Mouse (Mus musculus): Measurements from ENCODE around the gene Lrig3.
A peak's percentile ranks its signal among the peaks of the same experiment; 100 is the strongest.

The Lrig3 gene

GRCm38 (mm10) chr10:125965968-125966480 is at the start of gene Lrig3:
TSS of gene Lrig3 (plus strand) at chr10:125966168.
- peak; percentile 45 to 52 for DNase-seq (ENCODE audit: low spot score in 2 of 2)

- no peak for DNase-seq (ENCODE audit: low spot score in 2 of 2)
Measured at GRCm38 (mm10) chr10:125916781-125917180, 49.2 kb upstream of the Lrig3 start.

DNA sequence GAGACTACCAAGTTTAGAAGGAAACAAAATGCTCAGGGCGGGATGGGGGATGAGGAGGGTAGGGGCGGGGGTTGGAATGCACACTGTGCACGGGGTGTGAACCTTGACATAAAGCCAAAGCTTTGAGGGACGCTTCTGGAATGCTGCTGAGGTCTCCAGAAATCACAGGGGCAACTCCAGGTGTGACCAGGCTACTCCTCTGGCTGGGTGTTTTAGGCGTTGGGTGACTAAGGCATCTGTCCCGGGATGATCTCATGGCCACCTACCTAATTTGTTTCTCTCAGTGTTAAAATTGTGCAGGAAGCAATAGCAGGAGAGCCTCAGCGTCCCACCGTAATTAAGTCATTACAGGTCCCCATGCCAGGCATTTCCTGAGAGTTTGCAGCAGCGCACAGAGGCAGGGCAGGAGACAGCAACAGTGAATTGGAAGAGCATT is 48.5 kb upstream of the Lrig3 start:
- no peak for DNase-seq (ENCODE audit: low spot score in 2 of 2)

- no peak for DNase-seq (ENCODE audit: low spot score in 2 of 2)
Measured at GRCm38 (mm10) chr10:125918994-125919393, 47.0 kb upstream of the Lrig3 start.

DNA sequence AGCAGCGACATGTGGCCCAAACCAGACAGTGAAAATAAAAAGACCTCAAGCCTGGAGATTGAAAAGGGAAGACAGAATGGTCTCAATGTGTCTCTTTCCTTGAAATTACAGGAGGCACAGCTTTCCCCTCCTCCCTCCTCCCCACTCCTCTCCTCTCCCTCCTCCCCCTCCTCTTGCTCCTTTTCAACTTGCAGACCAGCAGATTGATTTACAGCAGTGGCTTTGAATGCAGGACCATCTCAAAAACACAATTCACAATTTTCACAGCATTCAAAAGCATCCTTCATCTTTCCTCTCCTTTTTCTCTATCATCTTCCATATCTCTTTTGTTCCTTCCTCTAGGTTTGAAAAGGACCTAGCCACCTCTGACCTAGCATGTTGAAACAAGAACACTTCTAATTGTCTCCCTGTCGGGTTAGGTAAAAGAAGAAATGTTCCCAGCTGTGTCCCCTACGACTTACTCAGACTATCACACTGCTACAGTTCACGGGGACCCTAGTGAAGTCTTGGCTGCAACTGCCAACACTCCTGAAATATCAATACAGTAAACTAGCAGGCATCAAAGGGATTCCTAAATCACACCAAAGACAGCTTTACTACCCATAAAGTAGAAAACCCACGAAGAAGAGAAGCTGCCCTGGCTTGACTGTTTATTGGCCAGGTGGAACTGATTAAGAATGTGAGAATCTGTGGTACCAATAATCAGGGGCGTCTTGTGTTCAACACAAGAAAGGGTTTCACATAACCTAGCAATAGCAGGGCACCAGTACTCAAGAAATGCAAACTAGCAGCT is 44.1 kb upstream of the Lrig3 start:
- no peak for DNase-seq (ENCODE audit: low spot score in 2 of 2)

DNA sequence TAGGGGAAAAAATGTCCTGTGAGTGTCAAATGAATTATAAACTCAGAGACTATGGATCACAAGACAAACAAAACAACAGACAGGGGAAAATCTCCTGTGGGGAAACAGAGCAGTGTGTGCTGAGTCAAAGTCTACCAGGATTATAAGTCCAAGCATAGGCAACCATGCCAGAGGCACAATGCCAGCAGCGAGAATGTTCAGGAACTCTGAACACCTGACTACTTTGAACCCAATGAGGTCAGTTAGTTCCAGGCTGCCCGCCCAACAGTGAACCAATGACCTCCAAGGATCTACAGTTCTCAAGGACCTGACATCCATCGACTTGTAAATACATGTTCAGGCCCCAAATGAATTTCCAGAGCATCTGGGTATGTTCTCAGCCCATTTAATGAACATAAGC is 36.0 kb upstream of the Lrig3 start:
- DNase-seq (ENCODE audit: low spot score in 2 of 2), result no peak

- DNase-seq (ENCODE audit: low spot score in 2 of 2), result no peak
Measured at GRCm38 (mm10) chr10:125933388-125933787, 32.6 kb upstream of the Lrig3 start.

GRCm38 (mm10) chr10:125934095-125934494 is 31.9 kb upstream of the Lrig3 start:
- DNase-seq (ENCODE audit: low spot score in 2 of 2), result no peak

GRCm38 (mm10) chr10:125937517-125938497 is 28.2 kb upstream of the Lrig3 start:
- DNase-seq (ENCODE audit: low spot score in 2 of 2), result no peak

- DNase-seq (ENCODE audit: low spot score in 2 of 2), result no peak
Measured at GRCm38 (mm10) chr10:125938528-125939402, 27.2 kb upstream of the Lrig3 start.

GRCm38 (mm10) chr10:125940316-125941059 is 25.5 kb upstream of the Lrig3 start:
- no peak for DNase-seq (ENCODE audit: low spot score in 2 of 2)

DNA sequence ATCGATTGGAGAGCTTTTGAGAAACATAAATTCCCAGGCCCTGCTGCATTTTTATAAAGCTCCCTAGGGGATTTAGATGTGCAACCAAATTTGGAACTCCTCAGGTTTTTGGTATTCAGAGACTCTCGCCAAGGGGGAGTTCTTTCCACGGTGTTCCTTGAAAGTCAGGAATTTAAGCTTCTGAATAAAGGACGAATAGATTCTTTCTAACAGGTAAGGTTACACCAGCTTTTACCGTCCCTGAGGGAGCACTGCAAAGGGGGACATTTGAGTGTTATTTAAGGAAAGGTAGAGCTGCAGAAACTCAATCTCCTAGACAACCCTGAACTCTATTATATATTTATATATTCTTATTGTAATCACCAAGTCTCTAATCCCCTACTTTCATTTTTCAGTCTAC is 22.9 kb upstream of the Lrig3 start:
- DNase-seq (ENCODE audit: low spot score in 2 of 2), result no peak

DNA sequence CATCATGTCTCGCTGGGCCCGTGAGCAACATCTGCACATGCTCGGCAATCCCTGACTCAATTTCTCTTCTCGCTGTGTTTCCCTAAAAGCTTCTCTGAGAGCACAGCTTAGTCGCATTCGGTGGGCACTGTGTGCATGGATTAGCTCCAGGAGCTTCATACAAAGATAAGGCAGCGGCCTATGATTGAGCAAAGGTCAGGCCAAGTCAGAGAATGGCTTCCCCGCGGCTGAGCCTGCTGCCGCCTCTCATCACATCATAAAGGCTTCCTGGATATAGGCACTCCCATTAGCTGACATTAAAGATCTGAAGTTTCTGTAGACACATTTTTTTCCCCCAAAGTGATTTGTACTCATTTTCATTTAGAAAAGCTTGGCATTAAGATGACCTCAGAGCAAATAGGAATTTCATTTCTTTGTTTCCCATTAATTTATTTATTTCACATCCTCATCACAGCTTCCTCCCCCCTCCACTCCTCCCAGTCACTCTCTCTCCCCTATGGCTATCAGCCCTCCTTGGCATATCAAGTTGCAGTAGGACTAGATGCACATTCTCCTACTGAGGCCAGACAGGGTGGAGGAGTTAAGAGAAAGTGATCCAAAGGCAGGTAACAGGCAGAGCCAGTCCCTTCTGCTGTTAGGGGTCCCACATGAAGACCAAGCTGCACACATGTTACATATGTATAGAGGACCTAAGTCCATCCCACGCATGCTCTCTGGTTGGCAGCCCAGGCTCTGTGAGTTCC is 21.0 kb upstream of the Lrig3 start:
- no peak for DNase-seq (ENCODE audit: low spot score in 2 of 2)

DNA sequence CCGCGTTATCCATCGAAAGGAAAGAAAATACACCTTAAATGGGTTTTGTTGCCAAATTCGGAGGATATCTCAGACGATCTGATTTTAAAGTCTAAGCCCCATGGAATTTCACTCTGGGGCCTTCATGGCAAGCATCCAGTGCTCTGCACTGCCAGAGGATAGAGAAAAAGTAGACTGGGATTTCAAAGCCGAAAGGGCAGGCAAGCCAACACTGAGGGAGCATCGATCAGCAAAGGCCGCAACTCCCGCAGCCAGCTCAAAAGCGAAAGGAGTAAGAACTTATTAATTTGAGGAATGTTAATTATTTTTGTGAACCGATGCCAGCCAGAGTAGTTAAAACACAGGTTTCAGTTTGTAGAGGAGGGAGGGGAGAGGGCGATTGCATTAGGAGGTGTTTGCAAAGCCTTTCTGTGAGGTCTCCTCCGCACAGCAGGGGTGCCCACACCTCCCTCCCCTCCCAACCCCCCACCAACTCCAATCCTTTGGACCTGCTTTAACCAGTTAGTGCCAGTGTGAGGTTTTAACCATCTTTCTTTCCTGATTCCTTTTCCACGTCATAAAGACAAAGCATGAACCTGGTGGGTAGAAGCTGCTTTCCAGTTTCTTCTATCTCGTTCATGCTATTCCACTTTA is 17.0 kb upstream of the Lrig3 start:
- no peak for DNase-seq (ENCODE audit: low spot score in 2 of 2)

DNA sequence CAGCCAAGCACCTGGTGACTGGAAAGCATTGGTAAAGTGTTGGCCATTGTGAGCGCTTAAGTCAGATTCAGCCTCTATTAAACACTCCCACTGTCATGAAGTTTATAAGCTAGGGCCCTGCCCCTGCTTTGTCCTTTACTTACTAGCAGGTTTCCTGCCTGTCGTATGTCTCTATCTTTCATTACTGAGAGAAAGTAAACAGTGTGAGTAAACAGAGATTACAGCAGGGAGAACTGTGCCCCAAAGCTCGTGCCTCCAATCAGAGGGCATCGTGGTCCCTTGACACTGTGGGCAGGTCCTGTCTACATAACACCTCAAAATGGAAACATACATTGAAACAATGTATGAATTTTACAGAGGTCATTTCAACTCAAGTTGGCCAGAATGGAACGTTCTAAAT is 14.3 kb upstream of the Lrig3 start:
- no peak for DNase-seq (ENCODE audit: low spot score in 2 of 2)

GRCm38 (mm10) chr10:125954343-125954742 is 11.6 kb upstream of the Lrig3 start:
- DNase-seq (ENCODE audit: low spot score in 2 of 2), result no peak

DNA sequence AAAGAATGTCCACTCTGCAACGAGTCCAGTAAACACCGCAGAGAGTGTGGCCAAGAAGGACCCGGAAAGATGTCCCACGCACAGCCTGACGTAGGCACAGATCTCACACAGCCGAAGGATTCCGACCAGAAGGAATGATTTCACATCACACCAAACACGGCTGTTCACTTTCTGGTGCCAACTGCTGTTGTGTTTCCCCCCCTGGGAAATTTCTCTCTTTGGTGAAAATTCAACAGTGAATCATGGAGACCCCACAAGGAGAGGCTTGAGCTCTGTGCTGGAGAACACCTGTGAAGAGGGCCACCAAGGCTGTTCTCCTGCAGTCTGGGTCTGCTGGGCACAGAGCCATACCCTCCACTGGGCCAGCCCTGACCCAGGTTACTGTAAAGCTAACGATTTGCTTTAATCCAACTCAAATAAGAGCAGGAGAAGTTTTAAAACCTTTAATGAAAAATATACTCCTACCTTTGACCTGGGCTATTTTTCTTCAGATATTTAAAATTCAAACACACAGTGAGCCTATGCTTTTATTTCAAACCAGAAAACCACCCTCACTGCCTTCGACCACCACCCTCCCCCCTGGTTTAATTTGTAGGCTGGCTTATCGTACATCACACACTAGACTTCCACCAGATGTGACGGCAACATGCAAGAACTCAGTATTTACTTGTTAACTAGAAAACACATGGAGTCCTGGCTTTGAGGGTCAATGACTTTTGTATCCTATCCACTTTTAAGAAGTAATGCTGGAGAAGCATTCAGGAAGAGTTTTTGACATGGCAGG is 11.0 kb upstream of the Lrig3 start:
- DNase-seq (ENCODE audit: low spot score in 2 of 2), result no peak

DNA sequence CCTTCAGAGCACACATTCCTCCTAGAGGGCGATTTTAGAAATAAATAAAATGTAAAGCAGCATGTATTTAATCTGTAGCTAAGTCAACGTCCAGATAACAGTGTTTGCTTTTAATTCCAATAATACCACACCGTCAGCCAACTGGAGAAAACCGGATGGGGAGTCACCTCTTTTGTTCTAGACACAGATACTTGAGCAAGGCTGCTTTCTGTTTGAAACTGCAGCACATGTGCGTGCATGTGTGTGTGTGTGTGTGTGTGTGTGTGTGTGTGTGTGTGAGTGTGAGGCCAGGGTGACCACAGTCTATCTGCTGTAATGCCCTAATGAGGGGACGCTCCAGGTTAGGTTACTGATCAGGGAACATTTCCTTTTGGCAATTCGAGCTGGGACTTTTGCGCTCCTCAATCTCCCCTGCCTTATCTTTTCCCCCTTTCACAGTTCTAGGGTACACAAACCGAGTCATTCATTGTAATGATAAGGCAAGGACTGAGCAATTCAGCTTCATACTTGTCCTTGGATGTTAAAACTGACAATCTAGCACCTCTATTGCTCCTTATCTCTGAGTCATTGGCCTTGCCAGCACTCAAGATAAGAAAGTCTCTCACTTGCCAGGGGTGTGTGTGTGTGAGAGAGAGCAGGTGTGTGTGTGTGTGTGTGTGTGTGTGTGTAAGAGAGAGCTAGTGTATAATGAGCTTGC is 4.4 kb upstream of the Lrig3 start:
- no peak for DNase-seq (ENCODE audit: low spot score in 2 of 2)
